Mouse (Mus musculus) right cerebral cortex, postnatal 10 days (tissue): Measurements from ENCODE around the gene Fcrl6.

Experiments
- DNase-seq, 2 experiments: peaks; one replicate each; pipeline ENCODE4 v3.0.0; 2021; ENCODE audit warnings: low spot score in 2 of 2

Fcrl6 gene

DNA sequence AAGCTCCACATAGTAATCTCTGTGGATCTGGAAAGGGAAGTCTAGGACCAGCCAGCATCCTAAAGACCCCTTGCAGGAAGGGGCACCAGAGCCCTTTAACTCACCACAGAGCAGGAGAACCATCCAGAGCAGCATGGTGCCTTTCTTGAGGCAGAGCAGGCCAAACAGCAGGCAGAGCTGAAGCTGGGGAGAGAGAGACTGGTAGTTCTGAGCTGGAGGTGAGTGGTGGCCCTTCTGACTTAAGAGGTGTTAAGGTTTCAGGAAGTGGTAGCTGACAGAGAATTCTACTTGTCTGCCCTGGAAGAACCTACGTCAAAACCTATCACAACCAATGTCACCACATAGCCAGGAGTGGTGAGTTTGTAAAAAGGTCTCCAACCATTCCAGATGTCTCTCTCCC, at the start of gene Fcrl6:
TSS of gene Fcrl6 (minus strand) at position 226 of the 400 bp plus-strand sequence.
- DNase-seq: no peak

DNA sequence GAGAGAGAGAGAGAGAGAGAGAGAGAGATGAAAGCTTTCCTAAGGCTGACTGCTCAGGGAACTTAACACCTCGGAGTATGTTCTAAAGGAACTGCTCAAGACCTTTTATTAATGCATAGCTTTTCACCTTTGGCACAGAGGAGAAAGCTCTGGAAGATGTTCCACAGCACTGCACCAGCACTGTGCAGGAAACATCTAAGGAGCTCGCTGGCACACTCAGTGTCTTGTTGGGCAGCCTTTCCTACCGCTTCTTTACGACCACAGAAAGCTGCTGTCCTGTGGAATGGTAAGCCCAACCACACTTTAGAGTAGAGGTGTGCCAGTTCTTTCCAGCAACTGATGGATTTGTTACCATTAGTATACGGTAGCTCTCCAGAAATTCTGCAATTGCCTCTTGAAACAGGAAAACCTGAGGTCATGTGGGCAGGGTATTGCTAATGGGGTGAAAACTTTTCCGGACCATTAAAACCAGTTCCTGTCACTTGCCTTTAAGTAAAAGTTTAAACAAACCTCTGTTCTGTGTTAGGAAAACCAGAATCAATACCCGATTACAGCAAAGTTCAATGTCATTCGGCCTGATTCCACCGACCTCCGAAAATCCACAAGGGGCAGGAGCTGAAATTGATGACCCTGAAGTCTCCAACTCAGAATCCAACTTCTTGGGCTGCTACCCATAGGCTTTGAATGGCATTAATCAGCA, 49.1 kb upstream of the Fcrl6 start:
- DNase-seq: no peak

GRCm38 (mm10) chr1:172650519-172651287, 48.4 kb upstream of the Fcrl6 start:
- no peak for DNase-seq

DNA sequence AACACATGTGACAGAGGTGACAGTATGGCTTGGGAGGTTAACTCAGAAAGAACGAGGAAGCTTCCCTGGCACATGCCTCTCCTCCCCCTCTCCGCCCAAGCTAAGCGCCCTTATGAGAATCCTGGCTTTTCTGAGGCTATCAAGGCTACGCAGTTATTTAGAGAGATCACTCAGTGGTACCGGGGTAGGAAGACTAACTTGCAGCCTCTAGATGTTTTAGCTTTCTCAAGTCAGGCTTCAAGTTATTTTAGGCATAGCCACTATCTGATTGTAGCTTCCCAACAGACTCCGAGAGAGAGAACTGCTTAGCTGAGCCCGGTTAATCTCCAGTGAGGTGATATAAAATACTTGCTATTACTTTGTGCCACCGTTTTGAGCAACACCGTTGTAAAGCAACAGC, 47.0 kb upstream of the Fcrl6 start:
- DNase-seq: no peak

DNA sequence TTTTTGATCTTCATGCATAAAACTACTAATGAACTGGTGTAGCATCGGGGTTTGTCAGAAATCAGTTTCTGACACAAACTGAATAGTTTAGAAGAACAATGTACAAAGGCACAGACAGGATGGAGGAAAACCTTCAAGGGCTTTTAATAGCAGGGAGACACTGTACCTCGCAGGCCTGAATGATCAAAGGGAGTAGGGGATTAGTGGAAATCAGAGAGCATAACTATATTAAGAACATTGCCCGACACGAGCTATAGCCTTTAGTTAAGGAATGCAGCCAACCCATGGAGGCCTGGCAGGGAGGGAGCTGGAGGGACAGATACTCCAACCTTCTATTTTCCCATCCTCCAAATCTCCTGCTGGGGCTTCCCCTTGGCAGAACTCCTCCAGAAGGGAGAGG, 44.9 kb upstream of the Fcrl6 start:
- no peak for DNase-seq

DNA sequence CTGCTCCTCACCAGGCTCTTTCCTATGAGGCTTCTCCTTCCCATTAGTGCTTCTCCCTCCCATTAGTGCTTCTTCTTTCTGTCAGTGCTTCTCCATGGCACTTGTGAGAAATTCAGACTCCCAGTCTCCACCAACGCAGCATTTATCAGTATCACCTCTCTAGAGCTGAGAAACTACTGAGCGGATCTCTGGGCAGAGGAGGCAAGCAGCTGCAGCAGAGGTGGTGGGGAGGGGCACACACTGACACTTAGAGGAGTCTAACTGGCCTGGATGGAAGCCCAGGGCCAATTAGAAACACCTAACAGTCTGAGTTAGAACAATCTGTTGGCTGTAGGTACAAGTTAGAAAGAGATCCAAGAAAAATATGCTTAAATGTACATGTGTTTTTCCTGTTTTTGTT, 36.4 kb upstream of the Fcrl6 start:
- DNase-seq: peak in 1 of 2 experiments; percentile 37

DNA sequence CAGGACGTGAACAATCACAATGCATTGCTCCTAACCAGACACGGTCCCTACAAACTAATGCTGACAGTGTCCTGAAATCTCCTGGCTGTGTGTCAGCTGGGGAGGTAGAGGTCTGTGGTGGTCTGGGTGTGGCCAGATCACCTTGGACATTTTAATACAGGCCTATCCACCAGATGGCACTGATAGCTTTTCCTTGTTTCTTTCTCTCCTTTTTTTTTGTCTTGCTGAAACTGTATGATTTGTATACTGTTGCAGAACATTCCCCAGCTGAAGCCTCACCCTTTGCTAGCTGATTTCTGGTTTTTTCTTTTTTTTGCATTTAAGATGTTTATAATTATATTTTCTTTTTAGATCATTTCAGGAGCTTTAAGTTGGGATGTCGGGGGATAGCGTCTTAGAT, 35.5 kb upstream of the Fcrl6 start:
- peak in 1 of 2 experiments; percentile 33 for DNase-seq

DNA sequence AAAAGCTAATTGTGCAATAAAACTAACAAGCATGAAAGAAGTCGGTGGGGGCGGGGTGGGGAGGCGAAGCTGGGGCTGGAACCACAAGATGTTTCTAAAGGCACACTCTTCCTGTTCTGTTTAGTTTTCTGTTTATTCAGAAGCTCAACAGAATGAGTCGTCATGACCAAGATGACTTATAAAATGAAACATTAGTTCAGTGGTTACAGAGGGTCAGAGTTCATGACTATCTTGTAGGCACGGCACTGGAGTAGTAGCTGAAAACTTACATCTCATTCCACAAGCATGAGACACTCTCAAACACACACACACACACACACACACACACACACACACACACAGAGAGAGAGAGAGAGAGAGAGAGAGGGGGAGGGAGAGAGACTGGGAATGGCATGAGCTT, 33.9 kb upstream of the Fcrl6 start:
- DNase-seq: no peak

GRCm38 (mm10) chr1:172635258-172635657, 32.9 kb upstream of the Fcrl6 start:
- no peak for DNase-seq

DNA sequence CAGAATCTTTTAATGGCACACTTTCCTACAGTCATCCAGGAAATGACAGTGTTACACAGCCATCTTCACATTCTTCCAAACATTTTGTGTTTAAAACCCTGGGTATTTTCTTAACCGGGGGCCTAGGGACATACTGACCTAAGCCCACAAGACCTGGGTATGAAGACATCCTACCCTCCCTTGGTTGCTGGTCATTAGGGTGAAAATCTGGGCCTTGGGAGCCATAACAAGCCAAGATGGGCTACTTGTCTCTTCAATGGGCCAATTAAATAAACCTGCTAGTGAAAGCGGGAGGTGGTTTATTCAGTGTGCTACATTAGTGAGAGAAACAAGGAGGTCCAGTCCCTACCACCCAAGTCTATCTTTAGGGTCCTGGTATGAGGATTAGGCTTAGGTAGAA, 31.8 kb upstream of the Fcrl6 start:
- no peak for DNase-seq

GRCm38 (mm10) chr1:172632451-172633326, 30.3 kb upstream of the Fcrl6 start, which contains the start of gene Dusp23:
TSS of gene Dusp23 (minus strand) at chr1:172632962.
- peak; percentile 95 to 96 for DNase-seq

DNA sequence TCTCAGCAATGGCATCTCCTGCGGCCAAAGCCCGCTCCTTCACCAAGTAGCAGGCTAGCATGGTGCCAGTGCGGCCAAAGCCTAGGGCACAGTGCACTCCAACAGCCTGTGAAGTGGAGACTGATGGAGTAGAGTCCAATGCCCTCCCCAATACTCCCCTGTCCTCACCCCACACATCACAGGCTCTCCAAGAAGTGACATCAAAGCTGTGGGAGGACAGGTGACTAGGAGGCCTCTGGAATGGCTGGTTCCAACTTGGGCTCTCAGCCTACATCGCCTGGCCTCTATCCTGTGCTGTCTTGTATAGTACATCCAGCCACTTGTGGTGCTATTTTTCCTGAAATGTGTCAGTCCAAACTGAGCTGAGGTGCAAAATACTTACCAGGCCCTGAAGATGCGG, 29.4 kb upstream of the Fcrl6 start:
- DNase-seq: no peak

DNA sequence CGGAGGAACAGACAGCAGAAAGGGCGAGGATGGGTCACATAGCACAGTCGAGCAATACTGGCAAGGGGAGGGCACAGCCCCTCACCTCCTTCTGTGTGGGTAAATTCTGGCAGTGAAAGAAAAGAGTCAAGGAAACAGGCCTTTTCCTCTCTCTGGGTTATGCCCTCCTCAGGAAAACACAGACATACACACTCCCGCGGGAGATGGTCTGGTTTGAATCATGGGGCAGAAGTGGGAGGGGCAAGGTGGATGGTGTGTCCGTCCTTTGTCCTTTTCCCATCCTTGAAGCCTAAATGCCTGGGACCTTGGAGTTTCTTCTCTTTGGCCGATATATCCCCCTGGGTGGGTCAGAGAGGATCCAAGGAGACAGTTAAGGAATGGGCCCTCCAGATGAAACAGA, 27.5 kb upstream of the Fcrl6 start:
- no peak for DNase-seq

DNA sequence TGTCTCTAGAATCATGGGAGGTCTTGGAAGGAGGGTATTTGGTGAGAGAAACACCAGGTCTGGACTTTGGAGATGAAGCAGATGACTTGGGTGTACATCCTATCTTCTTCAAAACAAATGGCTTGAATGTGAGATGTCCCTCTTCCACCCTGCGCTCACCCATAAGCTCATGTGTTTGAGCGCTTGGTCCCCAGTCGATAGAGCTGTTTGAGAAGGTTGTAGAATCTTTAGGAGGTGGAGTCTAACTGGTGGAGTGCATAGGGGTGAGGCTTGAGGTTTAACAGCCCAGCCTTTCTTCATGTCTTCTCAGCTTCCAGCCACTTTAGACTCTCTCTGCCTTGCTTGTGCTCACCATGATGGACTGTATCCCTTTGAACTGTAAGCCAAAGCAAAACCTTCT, 24.0 kb upstream of the Fcrl6 start:
- DNase-seq: no peak

GRCm38 (mm10) chr1:172624081-172624480, 21.7 kb upstream of the Fcrl6 start:
- DNase-seq: no peak

- no peak for DNase-seq
Observed at GRCm38 (mm10) chr1:172623599-172623998, 21.2 kb upstream of the Fcrl6 start.

- DNase-seq: peak; percentile 38 to 62
Observed at GRCm38 (mm10) chr1:172619235-172619634, 16.9 kb upstream of the Fcrl6 start.

- no peak for DNase-seq
Observed at GRCm38 (mm10) chr1:172618141-172618540, 15.8 kb upstream of the Fcrl6 start.

DNA sequence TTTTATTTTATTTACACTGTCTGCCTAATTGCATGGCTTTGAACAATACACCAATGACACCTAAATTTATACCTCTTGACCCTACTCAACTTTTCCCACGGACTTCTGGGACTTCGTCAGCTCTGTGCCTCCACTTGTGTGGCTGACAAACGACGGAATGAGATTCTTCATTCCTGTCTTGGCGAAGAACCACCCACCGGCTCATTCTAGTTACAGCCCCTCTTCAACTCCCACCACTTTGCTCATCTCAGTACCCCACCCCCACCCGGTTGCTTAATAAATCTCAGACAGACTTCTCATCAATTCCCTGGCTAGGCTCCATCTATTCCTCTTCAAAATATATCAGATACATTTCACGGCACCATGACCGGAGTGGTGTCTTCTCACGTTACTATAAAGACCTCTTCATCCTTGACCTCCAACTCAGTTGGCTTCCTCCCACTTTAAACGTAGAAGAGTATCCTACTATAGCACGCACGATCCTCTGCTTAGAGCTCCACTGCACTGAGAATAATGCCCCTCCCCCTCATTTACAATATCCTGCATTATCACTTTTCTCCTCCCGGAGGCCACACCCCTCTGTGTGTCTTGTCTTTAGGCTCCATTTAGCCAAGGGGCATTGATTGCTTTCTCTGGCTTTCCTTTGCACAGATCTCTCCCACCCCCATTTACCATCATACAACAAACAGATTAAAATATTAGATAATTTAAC, 15.2 kb upstream of the Fcrl6 start:
- no peak for DNase-seq

DNA sequence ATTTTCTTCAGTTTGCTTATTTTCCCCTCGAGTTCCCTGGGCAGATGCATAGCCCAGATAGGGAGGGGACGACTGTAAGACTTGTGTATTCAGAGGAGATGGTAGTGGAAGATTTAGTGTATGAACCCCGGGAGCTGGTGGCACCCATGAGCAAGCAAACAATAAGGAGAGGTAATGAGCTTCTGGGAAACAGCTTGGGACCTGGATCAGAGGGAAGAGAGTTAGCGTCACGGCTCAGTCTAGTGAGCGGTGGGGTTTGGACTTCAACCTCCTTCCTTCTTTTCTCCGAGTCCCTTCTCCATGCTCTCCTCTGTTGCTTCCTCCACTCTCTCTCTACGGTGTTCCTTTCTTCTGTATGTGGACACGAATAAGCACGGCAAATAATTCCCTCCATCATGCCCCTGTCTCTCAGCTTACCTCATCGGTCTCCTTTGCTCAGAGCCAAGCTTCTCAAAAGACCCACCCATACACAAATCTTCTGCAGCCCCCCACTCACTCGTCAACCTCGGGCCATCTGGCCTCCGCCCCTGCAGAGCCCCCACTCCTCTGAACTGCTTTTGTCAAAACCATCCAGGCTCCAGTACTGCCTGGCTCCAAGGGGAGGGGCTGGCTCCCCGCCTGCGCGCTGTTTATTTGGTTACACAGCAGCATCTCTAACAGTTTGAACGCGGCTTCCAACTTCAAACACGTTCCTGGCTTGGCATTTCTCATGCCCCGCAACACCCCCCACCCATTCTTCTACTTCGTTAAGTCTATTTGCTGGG, 14.4 kb upstream of the Fcrl6 start:
- peak; percentile 68 to 71 for DNase-seq

- no peak for DNase-seq
Observed at GRCm38 (mm10) chr1:172615412-172615811, 13.1 kb upstream of the Fcrl6 start.
